Mouse (Mus musculus) forebrain, embryonic 12.5 days (tissue): ENCODE results near the gene 4931422A03Rik. TPM values are rescaled to one million over a fixed set of nuclear protein-coding genes. Genes with fewer than 3 reads are reported as not detected.

ENCODE experiments used
- ATAC-seq: fragments of 200-750 bp; cut with Nextera tagmentation; 2 replicates; pipeline ENCODE4 v1.8.0; 2017; ENCODE audit warnings: moderate TSS enrichment; ENCODE audit not compliant: low FRiP score
- H3K27ac ChIP-seq: fragments of 300-500 bp; sonication (generic); 2 replicates; pipeline ENCODE4 v1.5.1; 2016; ENCODE audit warnings: mild to moderate bottlenecking
- H3K27me3 ChIP-seq: fragments of 300-500 bp; sonication (generic); 2 replicates; pipeline ENCODE4 v1.6.1; 2016; ENCODE audit warnings: mild to moderate bottlenecking
- H3K36me3 ChIP-seq: fragments of 300-500 bp; sonication (generic); replicated peaks from 2 replicates; pipeline ENCODE4 v1.6.1; 2016; ENCODE audit warnings: mild to moderate bottlenecking
- H3K4me1 ChIP-seq: fragments of 300-500 bp; sonication (generic); 2 replicates; pipeline ENCODE4 v1.6.1; 2016
- H3K4me2 ChIP-seq: fragments of 300-500 bp; sonication (generic); 2 replicates; pipeline ENCODE4 v1.6.1; 2016; ENCODE audit warnings: mild to moderate bottlenecking, moderate library complexity
- H3K4me3 ChIP-seq: fragments of 300-500 bp; sonication (generic); replicated peaks from 2 replicates; pipeline ENCODE4 v1.5.1; 2016; ENCODE audit warnings: mild to moderate bottlenecking
- H3K9ac ChIP-seq: fragments of 300-500 bp; sonication (generic); 2 replicates; pipeline ENCODE4 v1.6.1; 2016; ENCODE audit warnings: mild to moderate bottlenecking
- H3K9me3 ChIP-seq: fragments of 300-500 bp; sonication (generic); 2 replicates; pipeline ENCODE4 v1.6.1; 2016
- WGBS: fragments of 180-500 bp; shearing (Covaris S2); methylation state at CpG from one replicate; pipeline ENCODE4 v1.1.7; 2016; 5-methylcytosine and 5-hydroxymethylcytosine counted together
- polyA plus RNA-seq: library from polyadenylated mRNA; unstranded; fragments of >200 nt; fragmentation: Nextera tagmentation; extraction: Ambion mirVana; gene quantifications from 2 replicates; pipeline ENCODE4 v1.2.1, GENCODE M21; 2016

4931422A03Rik gene
- polyA plus RNA-seq, 1 experiment from 2014 or later, result 2.7 TPM

- no peaks in the 10 kb centered on the region for H3K36me3 ChIP-seq
- ATAC-seq, result no peak
- H3K4me3 ChIP-seq, result no peak overlapping the region
- no peak overlapping the region for H3K4me2 ChIP-seq
- H3K9me3 ChIP-seq, result no peaks in the 10 kb centered on the region
- 93% methylated on average over 6 of the region's 6 CpGs for WGBS
- H3K27ac ChIP-seq, result no peak overlapping the region
- no peaks in the 10 kb centered on the region for H3K27me3 ChIP-seq
- H3K9ac ChIP-seq, result no peak overlapping the region
- H3K4me1 ChIP-seq, result no peaks in the 10 kb centered on the region
Measured at GRCm38 (mm10) chr2:103919488-103919887, 108.7 kb downstream of the 4931422A03Rik start.

- Histone ChIP-seq H3K36me3 (no peaks in the 10 kb centered on the region), H3K4me2 (no peak overlapping the region), H3K9me3 (no peaks in the 10 kb centered on the region), H3K4me3 (no peak overlapping the region), H3K27me3 (no peaks in the 10 kb centered on the region), H3K27ac (no peak overlapping the region), H3K4me1 (no peaks in the 10 kb centered on the region), H3K9ac (no peak overlapping the region)
- no peak for ATAC-seq
- 79% methylated on average over 2 of the region's 2 CpGs for WGBS
Measured at GRCm38 (mm10) chr2:103918375-103918774, 109.8 kb downstream of the 4931422A03Rik start.

- Histone ChIP-seq H3K9me3 (no peaks in the 10 kb centered on the region), H3K27ac (no peak overlapping the region), H3K4me1 (no peaks in the 10 kb centered on the region), H3K4me3 (no peak overlapping the region), H3K4me2 (no peak overlapping the region), H3K27me3 (no peaks in the 10 kb centered on the region), H3K9ac (no peak overlapping the region), H3K36me3 (no peaks in the 10 kb centered on the region)
- ATAC-seq, result no peak
- WGBS, result 77% methylated on average over 5 of the region's 5 CpGs
Measured at GRCm38 (mm10) chr2:103917375-103917774, 110.8 kb downstream of the 4931422A03Rik start.

Other genes with a start within 250 kb of the 4931422A03Rik start
- gene Caprin1, start 230.7 kb downstream of the 4931422A03Rik start, polyA plus RNA-seq, result 584 and 628 TPM in 2 replicates
- gene Lmo2, start 70.4 kb downstream of the 4931422A03Rik start, polyA plus RNA-seq, result 29.1 and 39.5 TPM in 2 replicates
- gene Fbxo3, start 640 bp downstream of the 4931422A03Rik start, polyA plus RNA-seq, result 56.3 and 62.9 TPM in 2 replicates
- not detected in 2 replicates for gene Gm10912, start 37.5 kb upstream of the 4931422A03Rik start, polyA plus RNA-seq
- not detected in 2 replicates for gene Gm10799, start 40.2 kb upstream of the 4931422A03Rik start, polyA plus RNA-seq
- 1.8 and 2.6 TPM in 2 replicates for gene Cd59b, start 41.5 kb upstream of the 4931422A03Rik start, polyA plus RNA-seq
- gene Cd59a, start 67.4 kb upstream of the 4931422A03Rik start, polyA plus RNA-seq, result 14.3 and 16.6 TPM in 2 replicates
- not detected in 2 replicates for gene A930018P22Rik, start 94.4 kb upstream of the 4931422A03Rik start, polyA plus RNA-seq